9 mouse cellular contexts compared by ENCODE assay signal in the genomic region with DNA sequence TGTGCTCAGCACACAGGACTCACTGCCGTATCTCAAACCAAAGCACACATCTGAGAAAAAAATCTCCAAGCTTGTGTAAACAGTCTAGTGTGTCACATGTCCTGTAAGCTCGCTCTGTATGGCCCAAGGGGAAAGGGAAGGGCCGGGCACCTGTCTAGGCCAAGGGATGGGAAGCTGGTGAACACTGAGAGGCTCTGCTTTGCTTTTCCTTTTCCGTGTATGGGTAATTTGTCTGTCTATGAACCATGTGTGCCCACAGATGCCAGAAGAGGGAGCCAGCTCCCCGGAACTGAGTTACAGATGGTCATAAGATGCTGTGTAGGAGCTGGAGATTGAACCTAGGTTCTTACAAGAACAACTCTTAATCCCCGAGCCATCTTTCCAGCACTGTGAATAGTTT. TPM values are rescaled to one million over a fixed set of nuclear protein-coding genes. Genes with fewer than 3 reads are reported as not detected.
DNase-seq lines count a peak whose midpoint lies in the region; ATAC-seq and TF ChIP-seq lines count a peak whose summit lies in the region.
"Had no signal": no experiment of that assay in that cellular context is flagged by ENCODE, and none has a peak within 500 bp of the region (broad histone marks: within the 10 kb centered on the region; RNA-seq: fewer than 3 reads in every experiment).

No protein-coding gene starts in this region.

- TF ChIP-seq POLR2A in thymus, adult 2 months (IDR thresholded peaks at IDR 0.05; ENCODE audit: control insufficient read depth, extremely low read depth, insufficient read depth, low read length, poor library complexity) = no peak

- 68% methylated on average over 6 of the region's 6 CpGs for WGBS in thymus, adult 2 months
- WGBS in stomach, embryonic 16.5 days = 57% methylated on average over 6 of the region's 6 CpGs

- no peak for TF ChIP-seq CTCF in thymus, adult 2 months (IDR thresholded peaks at IDR 0.05; ENCODE audit: borderline replicate concordance, control insufficient read depth, extremely low read depth, insufficient read depth, low read length, poor library complexity)

- H3K4me3 ChIP-seq in thymus, adult 2 months (ENCODE audit: control insufficient read depth, insufficient read depth, low read length) = no peak overlapping the region
- no peak overlapping the region for H3K4me3 ChIP-seq in stomach, embryonic 16.5 days (replicated peaks; ENCODE audit: low read length)

- no peak overlapping the region for H3K9ac ChIP-seq in stomach, embryonic 16.5 days (ENCODE audit: low read length)

- H3K9me3 ChIP-seq in stomach, embryonic 16.5 days (replicated peaks; ENCODE audit: control insufficient read depth, low read length) = no peaks in the 10 kb centered on the region

- no peaks in the 10 kb centered on the region for H3K27me3 ChIP-seq in thymus, adult 2 months (ENCODE audit: control insufficient read depth, insufficient read depth, low read length)
- H3K27me3 ChIP-seq in stomach, embryonic 16.5 days (ENCODE audit: control insufficient read depth, insufficient read depth, low read length) = no peaks in the 10 kb centered on the region

- ATAC-seq in frontal cortex, adult (ENCODE audit: low TSS enrichment) = peak; percentile 91
- peak; percentile 89 for ATAC-seq in stomach, embryonic 16.5 days (ENCODE audit: insufficient read depth, low FRiP score)

- no peaks in the 10 kb centered on the region for H3K4me1 ChIP-seq in thymus, adult 2 months (replicated peaks; ENCODE audit: control insufficient read depth, insufficient read depth, low read length)
- H3K4me1 ChIP-seq in stomach, embryonic 16.5 days (ENCODE audit: control insufficient read depth, insufficient read depth, low read length) = no peaks in the 10 kb centered on the region

- no peak overlapping the region for H3K4me2 ChIP-seq in stomach, embryonic 16.5 days (ENCODE audit: low read depth, low read length)

- H3K27ac ChIP-seq in thymus, adult 2 months (ENCODE audit: control insufficient read depth, insufficient read depth, low read length) = no peak overlapping the region
- H3K27ac ChIP-seq in stomach, embryonic 16.5 days (ENCODE audit: low read length) = no peak overlapping the region
- H3K27ac ChIP-seq: macrophage had no signal

- H3K36me3 ChIP-seq in thymus, adult 2 months (ENCODE audit: control insufficient read depth, insufficient read depth, low read length) = peaks cover 70% of the 10 kb centered on the region
- H3K36me3 ChIP-seq in stomach, embryonic 16.5 days (ENCODE audit: control insufficient read depth, insufficient read depth, low read length) = peaks cover 24% of the 10 kb centered on the region

- no peak for DNase-seq in frontal cortex, postnatal 25 days (ENCODE audit: low spot score in 2 of 2)
- DNase-seq in thymus, adult 2 months = peak; percentile 35
- DNase-seq in thymus, adult 18-20 months = no peak
- DNase-seq in induced T-regulatory cell, adult 2 months (ENCODE audit: low read depth) = peak; percentile 58
- DNase-seq in lung, adult 18-20 months = peak; percentile 73
- no peak for DNase-seq in urinary bladder, postnatal 25 days (ENCODE audit: low spot score)

RNA-seq across cellular contexts. Expression of gene Usp39, which starts 18.7 kb away (rescaled TPM):
- polyA plus RNA-seq in thymus, adult 2 months (2012; rRNA removed) = 35.6 and 40.3 TPM in 2 replicates
- 29.7 and 31.4 TPM in 2 replicates for polyA plus RNA-seq in stomach, embryonic 16.5 days (2015; fragmentation: Nextera tagmentation; extraction: Ambion mirVana)

RNA-seq across cellular contexts. Expression of gene 0610030E20Rik, which starts 20.8 kb away (rescaled TPM):
- polyA plus RNA-seq in thymus, adult 2 months (2012; rRNA removed) = 42.2 and 42.3 TPM in 2 replicates
- 25.9 and 26.7 TPM in 2 replicates for polyA plus RNA-seq in stomach, embryonic 16.5 days (2015; fragmentation: Nextera tagmentation; extraction: Ambion mirVana)

RNA-seq across cellular contexts. Expression of gene Sftpb, which starts 21.9 kb away (rescaled TPM):
- polyA plus RNA-seq in thymus, adult 2 months (2012; rRNA removed) = 2.5 and 6.6 TPM in 2 replicates
- not detected in 2 replicates for polyA plus RNA-seq in stomach, embryonic 16.5 days (2015; fragmentation: Nextera tagmentation; extraction: Ambion mirVana)
- polyA plus RNA-seq: macrophage had no signal

RNA-seq across cellular contexts. Expression of gene Tmem150a, which starts 29.0 kb away (rescaled TPM):
- polyA plus RNA-seq in thymus, adult 2 months (2012; rRNA removed) = 14.4 and 19.4 TPM in 2 replicates
- polyA plus RNA-seq in stomach, embryonic 16.5 days (2015; fragmentation: Nextera tagmentation; extraction: Ambion mirVana) = 16.6 and 18.5 TPM in 2 replicates

RNA-seq across cellular contexts. Expression of gene Rnf181, which starts 40.5 kb away (rescaled TPM):
- polyA plus RNA-seq in thymus, adult 2 months (2012; rRNA removed) = 90.7 and 98.9 TPM in 2 replicates
- polyA plus RNA-seq in stomach, embryonic 16.5 days (2015; fragmentation: Nextera tagmentation; extraction: Ambion mirVana) = 139 and 143 TPM in 2 replicates

Comparison
In these comparisons a context has a peak if more than half of its experiments do, and no peak if none do; other contexts are left out.
1. DNase-seq: peak in thymus, adult 2 months (single experiment), induced T-regulatory cell, adult 2 months (single experiment) and lung, adult 18-20 months (2 of 2); none in frontal cortex, postnatal 25 days (0 of 2), thymus, adult 18-20 months (0 of 2) and urinary bladder, postnatal 25 days (single experiment).